Mouse (Mus musculus): ENCODE measurements around the gene Mtch1.

Gene Mtch1

GRCm38 (mm10) chr17:29305058-29305806 is 42.5 kb downstream of the Mtch1 start:
- no peak for DNase-seq (ENCODE audit: low spot score)

GRCm38 (mm10) chr17:29304376-29305057 is 43.2 kb downstream of the Mtch1 start:
- DNase-seq (ENCODE audit: low spot score) = no peak

- DNase-seq (ENCODE audit: low spot score) = no peak
Observed at GRCm38 (mm10) chr17:29303856-29304255, 43.9 kb downstream of the Mtch1 start.

DNA sequence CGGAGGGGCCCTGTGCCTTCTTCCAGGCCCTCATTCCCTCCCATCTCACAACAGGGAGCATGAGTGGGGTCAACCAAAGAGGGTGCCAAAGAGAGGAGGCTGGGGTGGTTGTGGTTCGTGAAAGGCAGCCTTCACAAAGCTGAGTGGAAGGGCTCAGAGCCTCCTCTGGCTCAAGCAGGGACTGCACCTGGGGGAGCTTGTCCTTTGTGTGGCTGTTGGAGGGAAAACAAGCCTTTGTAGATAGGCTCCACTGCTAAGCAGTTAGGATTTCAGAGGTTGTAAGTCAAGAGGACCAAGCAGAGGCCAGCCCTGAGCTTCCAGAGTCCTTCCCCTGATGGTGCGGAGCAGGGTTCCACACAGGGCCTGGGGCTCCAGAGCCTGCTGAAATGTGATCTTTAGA is 44.6 kb downstream of the Mtch1 start:
- DNase-seq (ENCODE audit: low spot score) = no peak

GRCm38 (mm10) chr17:29302149-29302548 is 45.6 kb downstream of the Mtch1 start:
- no peak for DNase-seq (ENCODE audit: low spot score)

DNA sequence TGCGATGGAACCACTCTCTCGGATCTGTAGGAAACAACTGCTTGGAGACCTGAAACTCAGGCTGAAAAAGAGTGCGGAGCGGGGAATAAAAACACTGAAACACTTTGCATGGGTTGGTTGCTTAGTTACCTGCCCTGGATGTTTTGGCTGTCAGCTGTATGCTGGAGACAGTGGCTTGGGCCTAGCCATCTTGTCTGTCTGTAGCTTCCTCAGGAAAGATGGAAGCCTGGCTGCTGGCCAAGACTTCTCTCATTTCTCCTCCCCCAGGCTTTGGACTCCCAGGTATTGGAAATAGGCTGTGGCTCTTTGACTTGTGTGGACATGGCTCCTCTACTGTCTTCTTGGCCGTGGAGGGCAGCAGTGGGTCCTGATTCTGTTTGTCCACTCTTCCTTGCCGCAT is 46.3 kb downstream of the Mtch1 start:
- no peak for DNase-seq (ENCODE audit: low spot score)

- no peak for DNase-seq (ENCODE audit: low spot score)
Observed at GRCm38 (mm10) chr17:29300926-29301325, 46.8 kb downstream of the Mtch1 start.

DNA sequence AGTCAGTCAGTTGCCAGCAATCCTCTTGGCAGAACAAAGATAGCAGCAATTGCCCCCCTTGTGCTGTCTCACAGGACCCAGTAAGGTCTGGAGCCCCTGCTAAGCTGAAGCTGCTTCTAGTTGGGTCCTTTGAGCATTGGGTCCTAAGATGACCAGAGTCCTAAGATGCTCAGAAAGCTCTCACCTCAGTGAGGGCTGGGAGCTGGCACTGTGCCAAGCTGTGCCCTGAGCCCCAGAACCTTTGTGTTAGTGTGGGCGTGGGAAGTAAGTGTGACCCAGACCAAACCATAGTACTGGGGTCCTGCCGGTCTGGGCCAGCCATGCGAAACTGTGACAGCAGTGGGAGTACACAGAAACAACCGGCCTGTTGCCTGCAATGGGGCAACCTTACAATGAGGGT is 48.5 kb downstream of the Mtch1 start:
- no peak for DNase-seq (ENCODE audit: low spot score)

GRCm38 (mm10) chr17:29297813-29298212 is 49.9 kb downstream of the Mtch1 start:
- DNase-seq (ENCODE audit: low spot score) = no peak

- no peak for DNase-seq (ENCODE audit: low spot score)
Observed at GRCm38 (mm10) chr17:29297321-29297720, 50.4 kb downstream of the Mtch1 start.

DNA sequence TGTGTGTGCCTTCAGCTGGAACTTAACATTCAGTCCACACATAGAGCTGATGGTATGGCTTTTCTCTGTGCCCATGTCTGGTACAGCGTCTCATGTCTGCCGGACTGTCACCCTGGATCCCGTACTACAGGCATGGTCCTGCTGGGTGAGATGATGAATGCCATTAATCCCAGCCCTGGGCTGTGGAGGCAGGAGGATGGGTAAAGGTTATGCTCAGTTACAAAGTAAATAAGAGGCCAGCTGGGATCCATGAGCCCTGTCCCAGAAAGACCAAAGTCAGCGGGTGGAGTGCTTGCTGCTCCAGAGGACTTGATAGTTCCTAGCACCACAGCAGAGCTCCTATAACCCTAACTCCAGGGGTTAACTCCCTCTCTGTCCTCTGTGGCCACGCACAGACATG is 51.9 kb downstream of the Mtch1 start:
- no peak for DNase-seq (ENCODE audit: low spot score)

GRCm38 (mm10) chr17:29293807-29294605 is 53.7 kb downstream of the Mtch1 start:
- no peak for DNase-seq (ENCODE audit: low spot score)

DNA sequence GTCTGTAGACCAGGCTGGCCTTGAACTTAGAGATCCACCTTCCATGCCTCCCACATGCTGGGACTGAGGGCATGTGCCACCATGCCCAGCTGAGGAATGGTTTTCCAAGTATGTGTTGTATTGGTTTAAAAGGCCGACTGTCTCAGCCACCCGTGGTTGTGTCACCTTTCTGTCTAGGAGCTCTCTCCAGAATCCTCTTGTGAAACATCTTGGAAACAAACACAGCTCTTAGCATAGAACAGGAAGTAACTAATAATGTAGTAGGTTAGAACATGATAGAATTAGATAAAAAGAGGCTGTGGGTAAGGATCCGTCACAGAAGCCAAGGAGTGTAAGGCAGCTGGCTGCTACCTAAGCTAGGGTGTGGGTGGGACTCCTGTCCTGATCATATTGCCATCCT is 54.7 kb downstream of the Mtch1 start:
- DNase-seq (ENCODE audit: low spot score) = no peak

DNA sequence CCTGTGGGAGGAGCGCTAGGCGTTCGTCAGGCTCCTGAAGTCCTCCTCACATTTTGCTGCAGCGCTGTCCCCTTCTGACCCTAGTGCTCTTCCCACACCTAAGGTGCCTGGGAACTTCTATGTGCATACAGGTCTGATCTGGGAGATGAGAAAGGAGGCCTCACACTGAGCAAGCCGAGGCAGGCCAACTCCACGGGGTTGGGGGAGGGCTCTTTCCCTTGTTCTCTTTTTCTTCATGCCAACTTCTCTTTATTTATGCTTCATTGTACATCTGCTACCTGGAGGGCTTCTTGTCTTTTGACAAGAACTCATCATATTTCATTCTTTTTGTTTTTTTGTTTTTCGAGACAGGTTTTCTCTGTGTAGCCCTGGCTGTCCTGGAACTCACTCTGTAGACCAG is 55.9 kb downstream of the Mtch1 start:
- no peak for DNase-seq (ENCODE audit: low spot score)

DNA sequence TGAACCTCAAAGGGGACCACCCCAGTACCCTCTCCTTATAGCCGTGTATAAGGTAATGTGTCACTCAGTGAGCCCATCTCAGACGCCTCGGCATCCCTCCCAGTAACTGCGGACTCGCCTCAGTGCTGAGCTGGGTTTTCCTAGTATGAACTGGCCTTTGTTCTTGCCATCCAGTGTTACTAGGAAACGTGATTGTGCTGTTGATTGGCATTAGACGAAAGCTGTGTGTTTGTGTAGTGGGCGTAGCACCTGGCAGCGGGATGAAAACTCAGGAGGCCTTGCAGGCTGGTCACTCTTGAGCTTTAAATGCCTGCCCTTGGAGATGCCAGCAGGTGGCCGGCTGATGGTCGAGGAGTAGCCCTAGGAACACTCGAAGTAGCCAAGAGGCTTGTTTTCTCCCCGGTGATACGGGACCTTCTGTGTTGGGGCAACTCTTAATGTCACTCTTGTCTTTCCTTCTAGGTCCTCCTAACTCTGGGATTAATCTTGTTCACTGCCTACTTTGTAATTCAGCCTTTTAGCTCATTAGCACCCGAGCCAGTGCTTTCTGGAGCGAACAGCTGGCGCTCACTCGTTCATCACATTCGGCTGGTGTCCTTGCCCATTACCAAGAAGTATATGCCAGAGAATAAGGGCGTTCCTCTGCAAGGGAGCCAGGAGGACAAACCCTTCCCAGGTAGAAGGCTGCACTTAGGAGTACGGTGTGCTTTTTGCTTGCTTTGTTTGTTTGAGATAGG is 65.3 kb downstream of the Mtch1 start:
- no peak for DNase-seq (ENCODE audit: low spot score)
